Mouse (Mus musculus) heart, postnatal 0 days (tissue): ENCODE data around the gene Rcor1.

Source experiments
- CTCF ChIP-seq: IDR thresholded peaks from 2 replicates; pipeline ENCODE4 v1.5.1; 2016; ENCODE audit warnings: antibody characterized with exemption, control low read depth, low read depth
- EP300 ChIP-seq: IDR thresholded peaks from 2 replicates; pipeline ENCODE4 v1.6.1; 2016; ENCODE audit warnings: antibody characterized with exemption, low read depth

DNA sequence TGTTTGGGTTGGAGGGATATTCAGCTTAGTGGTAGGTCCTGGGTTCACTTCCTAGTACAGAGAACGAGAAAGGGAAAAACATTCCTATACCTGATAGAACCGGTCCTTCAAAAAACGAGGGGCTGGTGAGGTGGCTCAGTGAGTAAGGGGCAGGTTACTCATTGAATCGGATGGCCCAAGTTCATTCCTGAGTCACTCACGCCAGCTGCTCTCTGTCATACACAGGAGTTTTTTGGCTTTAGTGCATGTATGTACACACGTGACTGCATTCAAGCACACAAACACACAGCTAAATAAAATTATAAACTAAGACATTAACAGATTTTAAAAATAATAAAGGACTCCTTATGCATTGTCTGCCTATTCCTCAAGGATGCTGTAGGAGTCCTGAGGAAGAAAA lies 57.1 kb downstream of the Rcor1 start:
- TF ChIP-seq CTCF (no peak), EP300 (no peak)
